Mouse (Mus musculus) embryonic facial prominence, embryonic 12.5 days (tissue): Measurements from ENCODE around the gene Mettl25. TPM values are rescaled to one million over a fixed set of nuclear protein-coding genes. Genes with fewer than 3 reads are reported as not detected.

Source experiments
- ATAC-seq: fragments of 200-750 bp; cut with Nextera tagmentation; 2 replicates; pipeline ENCODE4 v1.8.0; 2017; ENCODE audit not compliant: insufficient number of reproducible peaks, insufficient read depth, low FRiP score, low TSS enrichment
- H3K27ac ChIP-seq: fragments of 300-500 bp; sonication (generic); 2 replicates; pipeline ENCODE4 v1.5.1; 2016; ENCODE audit warnings: mild to moderate bottlenecking
- H3K27me3 ChIP-seq: fragments of 300-500 bp; sonication (generic); 2 replicates; pipeline ENCODE4 v1.6.1; 2016; ENCODE audit warnings: mild to moderate bottlenecking, moderate library complexity
- H3K36me3 ChIP-seq: fragments of 300-500 bp; sonication (generic); 2 replicates; pipeline ENCODE4 v1.6.1; 2016; ENCODE audit warnings: mild to moderate bottlenecking
- H3K4me1 ChIP-seq: fragments of 300-500 bp; sonication (generic); 2 replicates; pipeline ENCODE4 v1.6.1; 2016
- H3K4me2 ChIP-seq: fragments of 300-500 bp; sonication (generic); replicated peaks from 2 replicates; pipeline ENCODE4 v1.6.1; 2016; ENCODE audit warnings: mild to moderate bottlenecking, moderate library complexity
- H3K4me3 ChIP-seq: fragments of 300-500 bp; sonication (generic); 2 replicates; pipeline ENCODE4 v1.5.1; 2016; ENCODE audit warnings: mild to moderate bottlenecking
- H3K9ac ChIP-seq: fragments of 300-500 bp; sonication (generic); 2 replicates; pipeline ENCODE4 v1.6.1; 2016; ENCODE audit warnings: mild to moderate bottlenecking, moderate library complexity
- H3K9me3 ChIP-seq: fragments of 300-500 bp; sonication (generic); 2 replicates; pipeline ENCODE4 v1.6.1; 2016; ENCODE audit warnings: mild to moderate bottlenecking, moderate library complexity
- WGBS: fragments of 180-500 bp; shearing (Covaris S2); methylation state at CpG from one replicate; pipeline ENCODE4 v1.1.7; 2016; 5-methylcytosine and 5-hydroxymethylcytosine counted together
- polyA plus RNA-seq: library from polyadenylated mRNA; unstranded; fragments of >200 nt; fragmentation: Nextera tagmentation; extraction: Ambion mirVana; gene quantifications from 2 replicates; pipeline ENCODE4 v1.2.1, GENCODE M21; 2016

Gene Mettl25
- polyA plus RNA-seq, 1 experiment from 2014 or later: 13.9 TPM

- no peaks in the 10 kb centered on the region for H3K4me1 ChIP-seq
- no peaks in the 10 kb centered on the region for H3K9me3 ChIP-seq
- 76% methylated on average over 15 of the region's 15 CpGs for WGBS
- no peak for ATAC-seq
- H3K36me3 ChIP-seq: no peaks in the 10 kb centered on the region
- H3K27me3 ChIP-seq: no peaks in the 10 kb centered on the region
- H3K27ac ChIP-seq: no peak overlapping the region
- no peak overlapping the region for H3K9ac ChIP-seq
- no peak overlapping the region for H3K4me3 ChIP-seq
- no peak overlapping the region for H3K4me2 ChIP-seq
Observed at GRCm38 (mm10) chr10:105793776-105794552, 47.2 kb downstream of the Mettl25 start.

- Histone ChIP-seq H3K36me3 (no peaks in the 10 kb centered on the region), H3K4me3 (no peak overlapping the region), H3K4me1 (no peaks in the 10 kb centered on the region), H3K27me3 (no peaks in the 10 kb centered on the region), H3K9ac (no peak overlapping the region), H3K4me2 (no peak overlapping the region), H3K27ac (no peak overlapping the region), H3K9me3 (no peaks in the 10 kb centered on the region)
- WGBS: 85% methylated on average over 17 of the region's 17 CpGs
- no peak for ATAC-seq
Observed at GRCm38 (mm10) chr10:105788744-105789486, 52.3 kb downstream of the Mettl25 start.

- Histone ChIP-seq H3K4me1 (no peaks in the 10 kb centered on the region), H3K4me3 (no peak overlapping the region), H3K9me3 (no peaks in the 10 kb centered on the region), H3K27ac (no peak overlapping the region), H3K9ac (no peak overlapping the region), H3K27me3 (no peaks in the 10 kb centered on the region), H3K4me2 (no peak overlapping the region), H3K36me3 (no peaks in the 10 kb centered on the region)
- WGBS: 83% methylated on average over 8 of the region's 8 CpGs
- no peak for ATAC-seq
Observed at GRCm38 (mm10) chr10:105783766-105784165, 57.4 kb downstream of the Mettl25 start.

GRCm38 (mm10) chr10:105774382-105774781, 66.8 kb downstream of the Mettl25 start:
- H3K4me1 ChIP-seq: no peaks in the 10 kb centered on the region
- no peak overlapping the region for H3K4me3 ChIP-seq
- H3K27me3 ChIP-seq: no peaks in the 10 kb centered on the region
- no peaks in the 10 kb centered on the region for H3K36me3 ChIP-seq
- no peak overlapping the region for H3K4me2 ChIP-seq
- no peak overlapping the region for H3K9ac ChIP-seq
- WGBS: 14% methylated on average over 6 of the region's 6 CpGs
- no peak overlapping the region for H3K27ac ChIP-seq
- H3K9me3 ChIP-seq: no peaks in the 10 kb centered on the region
- ATAC-seq: no peak

- H3K27ac ChIP-seq: no peak overlapping the region
- no peaks in the 10 kb centered on the region for H3K27me3 ChIP-seq
- H3K4me2 ChIP-seq: no peak overlapping the region
- ATAC-seq: peak; percentile 76; the same call in 1 of the 2 replicates
- WGBS: 86% methylated on average over 9 of the region's 9 CpGs
- H3K9me3 ChIP-seq: no peaks in the 10 kb centered on the region
- no peaks in the 10 kb centered on the region for H3K4me1 ChIP-seq
- no peak overlapping the region for H3K4me3 ChIP-seq
- no peaks in the 10 kb centered on the region for H3K36me3 ChIP-seq
- H3K9ac ChIP-seq: no peak overlapping the region
Observed at GRCm38 (mm10) chr10:105772821-105773302, 68.3 kb downstream of the Mettl25 start.

- ATAC-seq: no peak
- H3K4me3 ChIP-seq: no peak overlapping the region
- no peaks in the 10 kb centered on the region for H3K4me1 ChIP-seq
- no peaks in the 10 kb centered on the region for H3K27me3 ChIP-seq
- H3K9me3 ChIP-seq: no peaks in the 10 kb centered on the region
- H3K4me2 ChIP-seq: no peak overlapping the region
- no peak overlapping the region for H3K27ac ChIP-seq
- H3K36me3 ChIP-seq: no peaks in the 10 kb centered on the region
- WGBS: 88% methylated on average over 2 of the region's 2 CpGs
- no peak overlapping the region for H3K9ac ChIP-seq
Observed at GRCm38 (mm10) chr10:105763959-105764358, 77.2 kb downstream of the Mettl25 start.

- H3K4me2 ChIP-seq: no peak overlapping the region
- no peak overlapping the region for H3K9ac ChIP-seq
- H3K4me3 ChIP-seq: no peak overlapping the region
- 82% methylated on average over 2 of the region's 2 CpGs for WGBS
- H3K27me3 ChIP-seq: no peaks in the 10 kb centered on the region
- H3K9me3 ChIP-seq: no peaks in the 10 kb centered on the region
- H3K36me3 ChIP-seq: no peaks in the 10 kb centered on the region
- no peak overlapping the region for H3K27ac ChIP-seq
- H3K4me1 ChIP-seq: no peaks in the 10 kb centered on the region
- no peak for ATAC-seq
Observed at GRCm38 (mm10) chr10:105760460-105760859, 80.7 kb downstream of the Mettl25 start.

GRCm38 (mm10) chr10:105760046-105760445, 81.1 kb downstream of the Mettl25 start:
- Histone ChIP-seq H3K9me3 (no peaks in the 10 kb centered on the region), H3K4me2 (no peak overlapping the region), H3K4me1 (no peaks in the 10 kb centered on the region), H3K4me3 (no peak overlapping the region), H3K27me3 (no peaks in the 10 kb centered on the region), H3K27ac (no peak overlapping the region), H3K36me3 (no peaks in the 10 kb centered on the region), H3K9ac (no peak overlapping the region)
- WGBS: 84% methylated on average over 7 of the region's 7 CpGs
- no peak for ATAC-seq

GRCm38 (mm10) chr10:105753831-105754605, 87.2 kb downstream of the Mettl25 start:
- no peaks in the 10 kb centered on the region for H3K27me3 ChIP-seq
- H3K4me1 ChIP-seq: no peaks in the 10 kb centered on the region
- no peak overlapping the region for H3K27ac ChIP-seq
- no peaks in the 10 kb centered on the region for H3K36me3 ChIP-seq
- no peak for ATAC-seq
- 76% methylated on average over 5 of the region's 5 CpGs for WGBS
- H3K4me3 ChIP-seq: no peak overlapping the region
- H3K9me3 ChIP-seq: no peaks in the 10 kb centered on the region
- no peak overlapping the region for H3K9ac ChIP-seq
- H3K4me2 ChIP-seq: no peak overlapping the region

GRCm38 (mm10) chr10:105746019-105746418, 95.2 kb downstream of the Mettl25 start:
- Histone ChIP-seq H3K4me3 (no peak overlapping the region), H3K27ac (no peak overlapping the region), H3K9me3 (no peaks in the 10 kb centered on the region), H3K9ac (no peak overlapping the region), H3K4me2 (no peak overlapping the region), H3K4me1 (no peaks in the 10 kb centered on the region), H3K27me3 (no peaks in the 10 kb centered on the region), H3K36me3 (no peaks in the 10 kb centered on the region)
- WGBS: 70% methylated on average over 1 of the region's 1 CpGs
- no peak for ATAC-seq

GRCm38 (mm10) chr10:105741736-105742135, 99.4 kb downstream of the Mettl25 start:
- no peak overlapping the region for H3K4me2 ChIP-seq
- no peak for ATAC-seq
- H3K27ac ChIP-seq: no peak overlapping the region
- H3K27me3 ChIP-seq: no peaks in the 10 kb centered on the region
- 68% methylated on average over 6 of the region's 6 CpGs for WGBS
- H3K4me3 ChIP-seq: no peak overlapping the region
- H3K9ac ChIP-seq: no peak overlapping the region
- no peaks in the 10 kb centered on the region for H3K4me1 ChIP-seq
- no peaks in the 10 kb centered on the region for H3K36me3 ChIP-seq
- H3K9me3 ChIP-seq: no peaks in the 10 kb centered on the region
